Mouse (Mus musculus) CH12.LX (cell line): ENCODE measurements around the gene Nipbl. TPM values are rescaled to one million over a fixed set of nuclear protein-coding genes. Genes with fewer than 3 reads are reported as not detected.

ENCODE experiments used
- DNase-seq: peaks from one replicate; pipeline ENCODE4 v3.0.0-alpha.2; 2013; ENCODE audit errors: extremely low read depth
- H3K27ac ChIP-seq: 2 replicates; pipeline ENCODE4 v1.5.1; 2012; ENCODE audit warnings: low read depth, mild to moderate bottlenecking, control low read depth, moderate library complexity; ENCODE audit not compliant: insufficient read depth
- H3K27me3 ChIP-seq: replicated peaks from 2 replicates; pipeline ENCODE3; 2012; ENCODE audit warnings: inconsistent platforms
- H3K36me3 ChIP-seq, 2 experiments: replicated peaks in 1 of 2; 2 replicates each; pipeline versions ENCODE3 to v1.6.1; 2012; ENCODE audit warnings: inconsistent platforms in 1 of 2, low read length in 1 of 2, mild to moderate bottlenecking in 1 of 2, mixed read lengths in 1 of 2, moderate library complexity in 1 of 2; ENCODE audit not compliant: control insufficient read depth in 1 of 2, insufficient read depth in 1 of 2
- H3K4me1 ChIP-seq, 2 experiments: 2 replicates each; pipeline ENCODE4 v1.6.1; 2012; ENCODE audit warnings: inconsistent platforms in 1 of 2, moderate library complexity in 1 of 2; ENCODE audit not compliant: insufficient read depth in 2 of 2, control insufficient read depth in 1 of 2
- H3K4me2 ChIP-seq: 2 replicates; pipeline ENCODE4 v1.6.1; 2012; ENCODE audit warnings: low read depth, mild to moderate bottlenecking, control low read depth; ENCODE audit not compliant: poor library complexity, insufficient read depth, severe bottlenecking
- H3K4me3 ChIP-seq, 3 experiments: fragments of 150-350 bp in 1 of 3; sonication (generic) in 1 of 3; replicated peaks in 1 of 3; 2 replicates each; pipeline versions ENCODE3 to v1.5.1; 2011 to 2012; ENCODE audit warnings: low read depth in 2 of 3, low read length in 2 of 3, mild to moderate bottlenecking in 2 of 3, moderate library complexity in 2 of 3, control low read depth in 1 of 3, improper control_type of control experiment in 1 of 3, inconsistent platforms in 1 of 3, mixed read lengths in 1 of 3; ENCODE audit not compliant: poor library complexity in 1 of 3
- H3K79me2 ChIP-seq: replicated peaks from 2 replicates; pipeline ENCODE4 v1.6.1; 2012; ENCODE audit warnings: mild to moderate bottlenecking, moderate library complexity; ENCODE audit not compliant: control insufficient read depth, poor library complexity, insufficient read depth, severe bottlenecking; ENCODE audit errors: extremely low read depth
- H3K9ac ChIP-seq: 2 replicates; pipeline ENCODE4 v1.6.1; 2012; ENCODE audit warnings: low read depth, mild to moderate bottlenecking, control low read depth, moderate library complexity; ENCODE audit not compliant: insufficient read depth
- H3K9me3 ChIP-seq: replicated peaks from 2 replicates; pipeline ENCODE3; 2012; ENCODE audit warnings: low read length, inconsistent platforms, mixed read lengths
- CHD2 ChIP-seq: IDR thresholded peaks from 2 replicates; pipeline ENCODE4 v1.6.1; 2011; ENCODE audit warnings: low read length, improper control_type of control experiment
- CTCF ChIP-seq, 2 experiments: IDR thresholded peaks in 1 of 2; conservative IDR thresholded peaks in 1 of 2; 2 replicates each; pipeline ENCODE4 v1.5.1; 2011 to 2012; ENCODE audit warnings: low read depth in 2 of 2, low read length in 2 of 2, improper control_type of control experiment in 1 of 2, inconsistent platforms in 1 of 2, mild to moderate bottlenecking in 1 of 2, moderate library complexity in 1 of 2
- E2F4 ChIP-seq: IDR thresholded peaks from 2 replicates; pipeline ENCODE4 v1.6.1; 2011; ENCODE audit warnings: low read depth, low read length, improper control_type of control experiment; ENCODE audit not compliant: insufficient replicate concordance
- EP300 ChIP-seq: IDR thresholded peaks from 2 replicates; pipeline ENCODE4 v1.6.1; 2011; ENCODE audit warnings: low read length, improper control_type of control experiment
- GABPA ChIP-seq: IDR thresholded peaks from 2 replicates; pipeline ENCODE4 v1.6.1; 2012; ENCODE audit warnings: low read depth, low read length, improper control_type of control experiment, inconsistent platforms; ENCODE audit not compliant: insufficient replicate concordance
- IRF4 ChIP-seq: IDR thresholded peaks from 2 replicates; pipeline ENCODE4 v1.6.1; 2014; ENCODE audit warnings: low read depth, mild to moderate bottlenecking, inconsistent platforms, low read length, improper control_type of control experiment
- JUND ChIP-seq: conservative IDR thresholded peaks from 2 replicates; pipeline ENCODE4 v1.6.1; 2011; ENCODE audit warnings: low read depth, low read length, improper control_type of control experiment
- KAT2A ChIP-seq: IDR thresholded peaks from 2 replicates; pipeline ENCODE4 v1.6.1; 2012; ENCODE audit warnings: low read length, improper control_type of control experiment, inconsistent platforms; ENCODE audit not compliant: insufficient replicate concordance
- MAFK ChIP-seq: IDR thresholded peaks from 2 replicates; pipeline ENCODE4 v1.6.1; 2011; ENCODE audit warnings: low read length, improper control_type of control experiment; ENCODE audit not compliant: insufficient replicate concordance
- MAZ ChIP-seq: IDR thresholded peaks from 2 replicates; pipeline ENCODE4 v1.6.1; 2012; ENCODE audit warnings: low read depth, mild to moderate bottlenecking, inconsistent platforms, low read length, improper control_type of control experiment, moderate library complexity
- MYC ChIP-seq: IDR thresholded peaks from 2 replicates; pipeline ENCODE4 v1.6.1; 2011; ENCODE audit warnings: low read depth, mild to moderate bottlenecking, improper control_type of control experiment, low read length
- NELFE ChIP-seq: IDR thresholded peaks from 2 replicates; pipeline ENCODE4 v1.6.1; 2011; ENCODE audit warnings: low read depth, low read length, improper control_type of control experiment
- POLR2AphosphoS2 ChIP-seq: IDR thresholded peaks from 2 replicates; pipeline ENCODE4 v1.6.1; 2011; ENCODE audit warnings: low read depth, low read length, improper control_type of control experiment
- RAD21 ChIP-seq: IDR thresholded peaks from 2 replicates; pipeline ENCODE4 v1.6.1; 2011; ENCODE audit warnings: low read depth, mild to moderate bottlenecking, low read length, improper control_type of control experiment, moderate library complexity
- SIN3A ChIP-seq: IDR thresholded peaks from 2 replicates; pipeline ENCODE4 v1.6.1; 2012; ENCODE audit warnings: low read length, improper control_type of control experiment, inconsistent platforms
- TBP ChIP-seq: conservative IDR thresholded peaks from 2 replicates; pipeline ENCODE4 v1.6.1; 2011; ENCODE audit warnings: low read depth, low read length, improper control_type of control experiment
- USF1 ChIP-seq: IDR thresholded peaks from 2 replicates; pipeline ENCODE4 v1.6.1; 2014; ENCODE audit warnings: low read depth, mild to moderate bottlenecking, inconsistent platforms, low read length, improper control_type of control experiment
- USF2 ChIP-seq: conservative IDR thresholded peaks from 2 replicates; pipeline ENCODE4 v1.6.1; 2011; ENCODE audit warnings: low read depth, low read length, improper control_type of control experiment
- ZC3H11A ChIP-seq: IDR thresholded peaks from 2 replicates; pipeline ENCODE4 v1.6.1; 2012; ENCODE audit warnings: low read depth, mild to moderate bottlenecking, inconsistent platforms, low read length, improper control_type of control experiment
- ZKSCAN1 ChIP-seq: IDR thresholded peaks from 2 replicates; pipeline ENCODE4 v1.6.1; 2012; ENCODE audit warnings: low read depth, inconsistent platforms, low read length, improper control_type of control experiment, borderline replicate concordance
- dilution Hi-C: fragments of 300-500 bp; cut with MboI; formaldehyde crosslinking; loops from 2 replicates; pipeline ENCODE4 v1.14.3; 2020; ENCODE audit warnings: low sequenced_read_pairs; ENCODE audit not compliant: extremely low pct_unique_long_range_greater_than_20kb, extremely low pct_ligation_motif_present
- in situ Hi-C: fragments of 300-500 bp; cut with MboI; formaldehyde crosslinking; loops from 3 replicates; pipeline ENCODE4 v1.14.3; 2019; ENCODE audit warnings: low sequenced_read_pairs, low pct_ligation_motif_present, low pct_unique_long_range_greater_than_20kb, mixed read lengths
- polyA plus RNA-seq: library from polyadenylated mRNA; unstranded; fragments of >175 nt; gene quantifications from 2 replicates; pipeline ENCODE4 v1.2.1, GENCODE M21; 2012; ENCODE audit warnings: low read depth; ENCODE audit not compliant: insufficient read length
- total RNA-seq, 2 experiments: library from RNA; depleted of rRNA; stranded (reverse); fragments of 300-350 nt in 1 of 2; fragments of >200 nt in 1 of 2; gene quantifications; 2 replicates each; pipeline ENCODE4 v1.2.3; 2012 to 2014

Nipbl gene
- total and polyA plus RNA-seq, 3 experiments = 16.3 to 30.8 (median 19.8) TPM

- DNase-seq = no peak
- dilution Hi-C loops = no loop called here
These were observed 172.3 kb downstream of the Nipbl start for GRCm38 (mm10) chr15:8271952-8272351.

GRCm38 (mm10) chr15:8268231-8268630 lies 176.0 kb downstream of the Nipbl start:
- Histone ChIP-seq H3K79me2 (no peaks in the 10 kb centered on the region), H3K36me3 (peaks cover 29 to 61% of the 10 kb centered on the region in 2 experiments), H3K4me1 (no peaks in the 10 kb centered on the region), H3K27ac (no peak overlapping the region), H3K27me3 (no peaks in the 10 kb centered on the region), H3K4me2 (no peak overlapping the region), H3K9me3 (no peaks in the 10 kb centered on the region), H3K9ac (no peak overlapping the region), H3K4me3 (no peak overlapping the region)
- TF ChIP-seq MAZ = no peak
- TF ChIP-seq SIN3A = no peak
- no peak for TF ChIP-seq CHD2
- no peak for TF ChIP-seq JUND
- no peak for TF ChIP-seq E2F4
- no peak for TF ChIP-seq IRF4
- TF ChIP-seq POLR2AphosphoS2 = no peak
- TF ChIP-seq ZKSCAN1 = no peak
- TF ChIP-seq GABPA = no peak
- no peak for TF ChIP-seq MYC
- no peak for TF ChIP-seq KAT2A
- TF ChIP-seq NELFE = no peak
- no peak for TF ChIP-seq TBP
- dilution Hi-C loops = no loop called here
- no peak for DNase-seq
- in situ Hi-C loops = no loop called here

More at GRCm38 (mm10) chr15:8271952-8272351, 172.3 kb downstream of the Nipbl start:
- Histone ChIP-seq H3K36me3 (peaks cover 21 to 42% of the 10 kb centered on the region in 2 experiments), H3K27ac (no peak overlapping the region), H3K4me1 (no peaks in the 10 kb centered on the region), H3K27me3 (no peaks in the 10 kb centered on the region), H3K9ac (no peak overlapping the region), H3K4me2 (no peak overlapping the region), H3K9me3 (no peaks in the 10 kb centered on the region), H3K4me3 (no peak overlapping the region), H3K79me2 (no peaks in the 10 kb centered on the region)
- TF ChIP-seq KAT2A (no peak), USF2 (no peak), POLR2AphosphoS2 (no peak), IRF4 (no peak), CTCF (conservative IDR thresholded peaks at IDR 0.05 in 1 of 2, IDR thresholded peaks at IDR 0.05 in 1 of 2; ENCODE audit: low read depth in 2 of 2, low read length in 2 of 2) (no peak), JUND (no peak), ZC3H11A (no peak), RAD21 (no peak), MAFK (no peak), EP300 (no peak), USF1 (no peak), NELFE (no peak)
- in situ Hi-C loops = no loop called here
